Mouse (Mus musculus): ENCODE measurements around the gene Rhbdd1. TPM values are rescaled to one million over a fixed set of nuclear protein-coding genes. Genes with fewer than 3 reads are reported as not detected.

Gene Rhbdd1
- polyA plus RNA-seq, 1 experiment from 2014 or later: 6.8 TPM

DNA sequence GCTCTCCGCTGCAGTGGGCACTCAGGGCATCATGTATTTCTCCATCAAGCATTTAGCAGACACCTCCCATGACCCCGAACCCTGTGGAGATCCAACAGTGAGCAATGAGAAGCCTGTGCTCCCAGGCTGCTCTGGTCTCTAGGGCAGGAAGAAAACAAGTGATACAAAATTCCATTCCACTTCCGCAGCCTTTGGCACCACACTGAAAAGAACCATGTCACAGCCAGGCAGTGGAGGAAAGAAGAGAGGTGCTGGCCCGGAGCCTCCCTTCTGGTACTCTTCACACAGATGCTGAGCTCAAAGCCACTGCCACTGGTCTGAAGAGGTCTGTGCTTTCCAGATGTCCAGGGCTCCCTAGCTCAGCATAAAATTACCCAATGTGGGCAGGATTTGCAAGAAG, 144.8 kb downstream of the Rhbdd1 start:
- Histone ChIP-seq H3K4me3 (ENCODE audit: low read depth, low read length) (no peak overlapping the region), H3K27me3 (replicated peaks; ENCODE audit: control insufficient read depth, insufficient read depth, low read length) (no peaks in the 10 kb centered on the region), H3K9me3 (ENCODE audit: control insufficient read depth, low read length) (no peaks in the 10 kb centered on the region), H3K27ac (replicated peaks; ENCODE audit: low read depth, low read length) (no peak overlapping the region), H3K9ac (ENCODE audit: low read depth, low read length) (no peak overlapping the region), H3K36me3 (ENCODE audit: control insufficient read depth, insufficient read depth, low read length) (no peaks in the 10 kb centered on the region), H3K4me1 (ENCODE audit: control insufficient read depth, insufficient read depth, low read length) (no peaks in the 10 kb centered on the region), H3K4me2 (ENCODE audit: low read depth, low read length) (no peak overlapping the region)
- 65% methylated on average over 4 of the region's 4 CpGs for WGBS
- ATAC-seq (ENCODE audit: low read depth) (no peak), DNase-seq (ENCODE audit: low spot score) (no peak)

DNA sequence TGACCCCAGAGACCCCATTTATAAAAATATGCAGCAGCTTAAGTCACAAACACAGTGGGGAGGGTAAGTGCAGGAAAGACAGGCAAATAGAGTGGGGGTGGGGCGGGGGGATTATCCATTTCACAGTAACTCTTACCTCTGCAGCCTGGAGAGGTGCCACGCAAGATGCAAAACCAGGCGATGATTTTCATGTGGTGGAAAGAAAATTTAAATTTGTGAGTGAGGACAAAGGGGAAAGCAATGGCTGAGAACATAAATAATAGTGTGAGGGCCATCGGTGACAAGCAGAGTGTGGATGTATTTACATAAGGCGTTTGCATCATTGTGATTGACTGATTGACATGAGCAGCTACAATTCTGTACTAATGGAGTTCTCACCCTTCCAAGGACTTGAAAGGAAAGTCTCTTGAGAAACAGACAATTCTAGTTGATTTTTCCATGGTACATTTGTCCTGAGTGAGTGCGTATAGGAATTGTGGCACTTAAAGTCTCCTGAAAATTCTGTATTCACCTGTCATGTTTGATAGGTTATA, 149.1 kb downstream of the Rhbdd1 start:
- 59% methylated on average over 6 of the region's 6 CpGs for WGBS
- no peak for ATAC-seq (ENCODE audit: low read depth)
- Histone ChIP-seq H3K27ac (replicated peaks; ENCODE audit: low read depth, low read length) (no peak overlapping the region), H3K9me3 (ENCODE audit: control insufficient read depth, low read length) (no peaks in the 10 kb centered on the region), H3K9ac (ENCODE audit: low read depth, low read length) (no peak overlapping the region), H3K27me3 (replicated peaks; ENCODE audit: control insufficient read depth, insufficient read depth, low read length) (no peaks in the 10 kb centered on the region), H3K36me3 (ENCODE audit: control insufficient read depth, insufficient read depth, low read length) (no peaks in the 10 kb centered on the region), H3K4me2 (ENCODE audit: low read depth, low read length) (no peak overlapping the region), H3K4me3 (ENCODE audit: low read depth, low read length) (no peak overlapping the region), H3K4me1 (ENCODE audit: control insufficient read depth, insufficient read depth, low read length) (no peaks in the 10 kb centered on the region)
- no peak for DNase-seq (ENCODE audit: low spot score)

DNA sequence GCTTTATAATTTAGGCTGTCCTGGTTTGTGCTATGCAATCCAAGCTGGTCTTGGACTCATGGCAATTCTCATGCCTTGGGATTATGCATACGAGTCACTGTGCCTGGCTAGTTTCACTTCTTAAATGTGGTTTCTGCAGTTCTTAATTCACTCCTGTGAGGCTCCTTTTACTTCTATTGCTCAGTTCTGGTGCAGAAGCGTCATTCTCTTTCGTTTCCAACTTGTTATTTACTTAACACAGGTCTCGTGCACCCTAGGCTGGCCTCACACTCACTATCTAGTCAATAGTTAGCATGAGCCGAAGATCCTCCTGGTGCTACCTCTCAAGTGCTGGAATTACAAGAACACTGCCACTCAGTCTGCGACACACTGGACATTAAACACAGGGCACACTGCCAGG, 152.6 kb downstream of the Rhbdd1 start:
- WGBS: 73% methylated on average over 6 of the region's 6 CpGs
- no peak overlapping the region for H3K4me2 ChIP-seq (ENCODE audit: low read depth, low read length)

DNA sequence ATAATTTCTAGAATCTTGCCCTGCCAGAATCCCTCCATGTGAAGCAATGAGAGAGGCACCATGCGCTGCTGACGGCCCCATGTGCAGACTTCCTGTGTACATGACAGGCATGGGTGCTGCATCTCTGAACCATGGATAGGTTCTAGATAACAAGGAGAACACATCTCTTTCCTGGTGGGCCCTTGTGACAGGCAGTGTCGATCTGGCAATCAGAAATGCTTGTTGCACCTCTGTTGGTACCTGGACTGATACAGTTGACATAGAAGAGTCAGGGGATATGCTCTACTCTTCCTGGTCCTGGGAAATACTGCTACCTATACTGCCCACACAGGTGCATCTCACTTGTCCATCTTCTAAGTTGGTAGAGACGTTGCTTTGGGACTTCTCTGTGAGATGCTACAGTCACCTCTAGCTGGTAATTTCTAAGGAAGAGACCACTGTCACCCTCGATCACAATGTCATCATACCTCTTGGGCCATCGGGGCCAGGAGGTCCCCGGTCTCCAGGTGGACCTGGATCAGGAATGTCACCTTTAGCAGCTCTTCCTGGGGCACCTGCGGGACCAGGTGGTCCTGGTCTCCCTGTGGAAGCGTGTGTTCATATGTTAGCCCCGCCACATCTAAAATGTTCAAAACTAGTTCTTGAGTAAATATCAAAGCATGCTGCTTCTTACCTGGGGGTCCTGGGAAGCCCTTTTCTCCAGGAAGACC, 154.4 kb downstream of the Rhbdd1 start:
- DNase-seq (ENCODE audit: low spot score): no peak
- Histone ChIP-seq H3K9me3 (ENCODE audit: control insufficient read depth, low read length) (no peaks in the 10 kb centered on the region), H3K36me3 (ENCODE audit: control insufficient read depth, insufficient read depth, low read length) (no peaks in the 10 kb centered on the region), H3K9ac (ENCODE audit: low read depth, low read length) (no peak overlapping the region), H3K27ac (replicated peaks; ENCODE audit: low read depth, low read length) (no peak overlapping the region), H3K4me1 (ENCODE audit: control insufficient read depth, insufficient read depth, low read length) (no peaks in the 10 kb centered on the region), H3K4me3 (ENCODE audit: low read depth, low read length) (no peak overlapping the region), H3K27me3 (replicated peaks; ENCODE audit: control insufficient read depth, insufficient read depth, low read length) (no peaks in the 10 kb centered on the region), H3K4me2 (ENCODE audit: low read depth, low read length) (no peak overlapping the region)
- no peak for ATAC-seq (ENCODE audit: low read depth)
- 93% methylated on average over 10 of the region's 10 CpGs for WGBS

More for the DNA sequence above, 152.6 kb downstream of the Rhbdd1 start:
- Histone ChIP-seq H3K4me1 (ENCODE audit: control insufficient read depth, insufficient read depth, low read length) (no peaks in the 10 kb centered on the region), H3K27ac (replicated peaks; ENCODE audit: low read depth, low read length) (no peak overlapping the region), H3K4me3 (ENCODE audit: low read depth, low read length) (no peak overlapping the region), H3K36me3 (ENCODE audit: control insufficient read depth, insufficient read depth, low read length) (no peaks in the 10 kb centered on the region), H3K9me3 (ENCODE audit: control insufficient read depth, low read length) (no peaks in the 10 kb centered on the region), H3K9ac (ENCODE audit: low read depth, low read length) (no peak overlapping the region), H3K27me3 (replicated peaks; ENCODE audit: control insufficient read depth, insufficient read depth, low read length) (no peaks in the 10 kb centered on the region)
- no peak for ATAC-seq (ENCODE audit: low read depth)
- DNase-seq (ENCODE audit: low spot score): no peak

DNA sequence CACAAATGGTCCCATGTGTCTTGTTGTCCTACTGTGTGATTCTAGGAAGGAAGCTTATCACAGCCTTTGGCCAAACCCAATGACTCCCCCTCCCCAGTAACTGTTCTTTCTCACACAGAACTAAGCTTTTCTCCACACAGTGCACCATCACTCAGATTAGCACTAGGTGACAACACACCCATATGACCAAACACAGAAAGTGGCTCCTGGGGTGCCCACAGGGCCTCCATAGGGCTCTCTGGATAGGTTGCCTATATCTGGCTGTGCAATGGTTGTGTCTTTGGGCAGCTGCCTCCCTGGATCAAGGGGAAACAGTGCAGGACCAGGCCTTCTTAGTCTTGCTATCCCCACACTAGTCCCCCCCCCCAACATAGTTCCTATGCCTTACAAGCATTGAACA, 157.2 kb downstream of the Rhbdd1 start:
- no peaks in the 10 kb centered on the region for H3K9me3 ChIP-seq (ENCODE audit: control insufficient read depth, low read length)
- no peak overlapping the region for H3K4me2 ChIP-seq (ENCODE audit: low read depth, low read length)
- no peak overlapping the region for H3K27ac ChIP-seq (replicated peaks; ENCODE audit: low read depth, low read length)
- H3K4me1 ChIP-seq (ENCODE audit: control insufficient read depth, insufficient read depth, low read length): 0 out of 2 replicates have a peak, but pooled peaks cover 4% of the 10 kb centered on the region
- H3K27me3 ChIP-seq (replicated peaks; ENCODE audit: control insufficient read depth, insufficient read depth, low read length): no peaks in the 10 kb centered on the region
- H3K9ac ChIP-seq (ENCODE audit: low read depth, low read length): no peak overlapping the region
- H3K36me3 ChIP-seq (ENCODE audit: control insufficient read depth, insufficient read depth, low read length): no peaks in the 10 kb centered on the region
- H3K4me3 ChIP-seq (ENCODE audit: low read depth, low read length): no peak overlapping the region
- no peak for DNase-seq (ENCODE audit: low spot score)
- no peak for ATAC-seq (ENCODE audit: low read depth)

DNA sequence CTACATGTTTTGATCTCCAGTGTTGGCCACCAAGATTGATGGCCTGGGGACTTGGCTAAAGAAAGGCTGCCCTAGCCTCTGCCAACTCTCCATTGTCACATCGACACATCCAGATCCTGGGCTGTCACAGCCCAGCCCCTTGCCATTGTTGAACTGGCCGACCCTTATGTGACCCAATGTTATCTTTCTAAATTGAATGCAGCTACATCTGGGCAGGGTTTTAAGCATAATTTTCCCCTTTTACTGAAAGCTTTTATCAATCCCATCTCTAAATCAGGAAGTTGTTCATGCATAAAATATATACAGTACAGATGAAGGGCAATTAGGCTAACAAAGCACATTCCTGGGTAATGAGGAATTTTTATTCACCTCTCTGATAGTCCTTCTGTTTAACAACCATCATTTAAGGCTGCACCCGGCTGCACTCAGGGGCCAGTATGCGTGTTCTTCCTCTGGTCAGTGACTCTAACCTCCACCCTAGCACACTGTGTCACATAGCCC, 158.3 kb downstream of the Rhbdd1 start:
- Histone ChIP-seq H3K9ac (ENCODE audit: low read depth, low read length) (no peak overlapping the region), H3K4me1 (ENCODE audit: control insufficient read depth, insufficient read depth, low read length) (0 out of 2 replicates have a peak, but pooled peaks cover 4% of the 10 kb centered on the region), H3K4me2 (ENCODE audit: low read depth, low read length) (no peak overlapping the region), H3K27me3 (replicated peaks; ENCODE audit: control insufficient read depth, insufficient read depth, low read length) (no peaks in the 10 kb centered on the region), H3K27ac (replicated peaks; ENCODE audit: low read depth, low read length) (no peak overlapping the region), H3K4me3 (ENCODE audit: low read depth, low read length) (no peak overlapping the region), H3K9me3 (ENCODE audit: control insufficient read depth, low read length) (no peaks in the 10 kb centered on the region), H3K36me3 (ENCODE audit: control insufficient read depth, insufficient read depth, low read length) (no peaks in the 10 kb centered on the region)
- DNase-seq (ENCODE audit: low spot score) (no peak), ATAC-seq (ENCODE audit: low read depth) (no peak)
- 44% methylated on average over 4 of the region's 4 CpGs for WGBS

DNA sequence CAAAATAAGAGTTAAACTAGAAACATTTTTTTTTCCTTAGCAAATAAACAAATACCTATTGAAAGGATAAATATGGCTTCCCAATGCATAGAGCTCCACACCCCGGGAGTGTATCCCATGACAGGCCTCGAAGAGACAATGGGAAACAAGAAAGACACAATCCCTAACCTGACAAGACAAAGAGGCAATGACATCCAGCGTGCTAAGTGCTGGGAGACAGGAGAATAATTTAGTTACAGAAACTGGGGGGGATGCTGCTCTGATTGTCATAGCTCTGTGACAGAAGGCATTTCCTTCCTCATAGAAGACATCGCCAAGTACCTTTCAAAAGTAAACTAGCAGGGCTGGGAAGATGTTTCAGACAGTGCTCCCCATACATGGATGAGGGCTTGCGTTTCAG, 159.0 kb downstream of the Rhbdd1 start:
- 0 out of 2 replicates have a peak, but pooled peaks cover 4% of the 10 kb centered on the region for H3K4me1 ChIP-seq (ENCODE audit: control insufficient read depth, insufficient read depth, low read length)
- H3K27ac ChIP-seq (replicated peaks; ENCODE audit: low read depth, low read length): no peak overlapping the region
- H3K9me3 ChIP-seq (ENCODE audit: control insufficient read depth, low read length): no peaks in the 10 kb centered on the region
- H3K9ac ChIP-seq (ENCODE audit: low read depth, low read length): no peak overlapping the region
- ATAC-seq (ENCODE audit: low read depth): no peak
- H3K27me3 ChIP-seq (replicated peaks; ENCODE audit: control insufficient read depth, insufficient read depth, low read length): no peaks in the 10 kb centered on the region
- no peak overlapping the region for H3K4me2 ChIP-seq (ENCODE audit: low read depth, low read length)
- no peak for DNase-seq (ENCODE audit: low spot score)
- no peaks in the 10 kb centered on the region for H3K36me3 ChIP-seq (ENCODE audit: control insufficient read depth, insufficient read depth, low read length)
- H3K4me3 ChIP-seq (ENCODE audit: low read depth, low read length): no peak overlapping the region
- 76% methylated on average over 5 of the region's 5 CpGs for WGBS

DNA sequence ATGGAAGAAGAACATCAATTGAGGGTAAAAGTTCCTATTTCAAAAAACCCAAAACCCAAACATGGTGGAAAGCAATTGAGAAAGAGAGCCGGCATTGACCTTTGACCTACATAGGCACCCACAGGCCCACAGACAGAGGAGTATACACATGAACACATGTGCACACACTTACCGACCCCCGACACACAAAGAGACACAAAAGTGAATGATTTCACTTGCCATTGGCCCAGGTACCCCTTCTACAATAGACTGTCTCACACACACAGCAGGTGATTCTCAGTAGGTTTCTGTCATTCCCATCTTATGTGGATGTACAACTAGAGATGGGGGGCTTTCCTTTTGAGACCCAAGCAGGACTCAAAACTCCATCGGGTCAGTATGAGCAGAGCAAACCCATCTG, 159.6 kb downstream of the Rhbdd1 start:
- no peak for ATAC-seq (ENCODE audit: low read depth)
- H3K27ac ChIP-seq (replicated peaks; ENCODE audit: low read depth, low read length): no peak overlapping the region
- WGBS: 59% methylated on average over 4 of the region's 4 CpGs

More for the DNA sequence above, 159.6 kb downstream of the Rhbdd1 start:
- no peak for DNase-seq (ENCODE audit: low spot score)
- H3K9ac ChIP-seq (ENCODE audit: low read depth, low read length): no peak overlapping the region
- no peak overlapping the region for H3K4me3 ChIP-seq (ENCODE audit: low read depth, low read length)
- peak overlapping the region; percentile 18; the same call in 1 of the 2 replicates for H3K4me2 ChIP-seq (ENCODE audit: low read depth, low read length)
- H3K36me3 ChIP-seq (ENCODE audit: control insufficient read depth, insufficient read depth, low read length): no peaks in the 10 kb centered on the region
- H3K4me1 ChIP-seq (ENCODE audit: control insufficient read depth, insufficient read depth, low read length): 0 out of 2 replicates have a peak, but pooled peaks cover 4% of the 10 kb centered on the region
- no peaks in the 10 kb centered on the region for H3K27me3 ChIP-seq (replicated peaks; ENCODE audit: control insufficient read depth, insufficient read depth, low read length)
- no peaks in the 10 kb centered on the region for H3K9me3 ChIP-seq (ENCODE audit: control insufficient read depth, low read length)

Data from embryonic facial prominence, embryonic 14.5 days (tissue).